Mouse (Mus musculus): ENCODE data around the gene Plekha7.

The Plekha7 gene

DNA sequence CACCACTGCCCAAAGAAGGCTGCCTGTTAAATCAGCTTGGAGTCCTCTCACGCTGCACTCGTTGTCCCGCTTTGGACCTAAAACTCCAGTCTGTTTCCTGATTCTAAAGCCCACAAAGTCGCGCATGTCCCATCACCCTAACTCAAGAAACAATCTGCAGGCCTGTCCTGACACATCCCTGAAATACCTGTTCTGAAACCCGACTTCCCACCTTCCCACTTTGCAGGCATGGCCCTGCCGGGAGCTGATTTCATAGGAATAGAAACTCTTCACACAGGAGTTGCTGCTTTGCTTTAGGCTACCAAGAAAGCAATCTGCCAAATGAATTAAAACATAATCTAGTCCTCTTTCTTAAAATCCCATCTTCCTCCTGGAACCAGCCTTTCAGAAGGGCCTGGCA is 115.2 kb downstream of the Plekha7 start:
- in situ Hi-C loops (cut with MboI, MseI) = loop anchor here in 1 of 2 experiments (10.0 kb wide), 1 partner anchor 1622 kb away; no protein-coding TSS in a partner anchor

DNA sequence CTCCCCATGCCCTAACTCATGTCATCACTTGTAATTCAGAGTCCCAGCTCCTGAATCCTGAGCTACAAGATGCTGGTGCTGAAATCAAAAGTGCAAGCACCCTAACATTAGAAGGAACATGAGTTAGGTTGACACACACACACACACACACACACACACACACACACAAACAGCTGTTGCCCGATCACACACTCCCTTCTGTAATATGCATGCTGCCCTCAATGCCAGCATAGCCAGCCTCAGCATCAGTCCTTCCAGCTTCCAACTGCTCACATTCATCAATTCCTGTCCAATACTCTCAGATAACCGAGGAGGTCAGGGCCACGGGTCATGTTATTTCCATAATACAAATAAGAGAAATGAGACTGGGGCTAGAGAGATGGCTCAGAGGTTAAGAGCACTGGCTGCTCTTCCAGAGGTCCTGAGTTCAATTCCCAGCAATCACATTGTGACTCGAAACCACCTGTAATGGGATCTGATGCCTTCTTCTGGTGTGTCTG is 116.0 kb downstream of the Plekha7 start:
- in situ Hi-C loops (cut with MboI, MseI) = loop anchor here in 1 of 2 experiments (10.0 kb wide), 1 partner anchor 1623 kb away; no protein-coding TSS in a partner anchor

- in situ Hi-C loops (cut with MboI, MseI) = loop anchor here in 1 of 2 experiments (10.0 kb wide), 1 partner anchor 1624 kb away; no protein-coding TSS in a partner anchor
Measured at GRCm38 (mm10) chr7:116191138-116191537, 117.0 kb downstream of the Plekha7 start.

GRCm38 (mm10) chr7:116189708-116190107 is 118.5 kb downstream of the Plekha7 start:
- in situ Hi-C loops (cut with MboI, MseI) = loop anchor here in 1 of 2 experiments (10.0 kb wide), 1 partner anchor 1625 kb away; no protein-coding TSS in a partner anchor

- in situ Hi-C loops (cut with MboI, MseI) = no loop called here
Measured at GRCm38 (mm10) chr7:116188391-116188790, 119.8 kb downstream of the Plekha7 start.

- in situ Hi-C loops (cut with MboI, MseI) = no loop called here
Measured at GRCm38 (mm10) chr7:116187521-116187920, 120.7 kb downstream of the Plekha7 start.

DNA sequence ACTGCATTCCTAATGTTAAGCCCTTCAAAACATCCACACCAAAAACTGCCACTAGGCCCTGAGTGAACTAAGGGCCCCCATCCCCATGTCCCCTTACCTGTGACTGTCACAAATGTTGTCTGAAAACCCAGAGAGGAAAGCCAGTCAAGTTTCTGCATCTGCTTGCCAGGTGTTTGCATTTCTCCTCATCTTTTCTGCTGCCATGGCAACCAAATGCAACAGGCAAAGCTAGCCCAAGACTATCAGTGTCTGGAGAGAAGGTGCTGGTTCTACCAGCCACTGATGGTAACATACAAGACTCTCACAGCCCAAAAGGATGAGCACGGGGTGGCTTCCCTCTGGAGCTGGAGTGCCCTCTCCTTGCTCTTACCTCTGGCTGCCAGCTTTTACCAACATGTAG is 121.3 kb downstream of the Plekha7 start:
- in situ Hi-C loops (cut with MboI, MseI) = no loop called here

DNA sequence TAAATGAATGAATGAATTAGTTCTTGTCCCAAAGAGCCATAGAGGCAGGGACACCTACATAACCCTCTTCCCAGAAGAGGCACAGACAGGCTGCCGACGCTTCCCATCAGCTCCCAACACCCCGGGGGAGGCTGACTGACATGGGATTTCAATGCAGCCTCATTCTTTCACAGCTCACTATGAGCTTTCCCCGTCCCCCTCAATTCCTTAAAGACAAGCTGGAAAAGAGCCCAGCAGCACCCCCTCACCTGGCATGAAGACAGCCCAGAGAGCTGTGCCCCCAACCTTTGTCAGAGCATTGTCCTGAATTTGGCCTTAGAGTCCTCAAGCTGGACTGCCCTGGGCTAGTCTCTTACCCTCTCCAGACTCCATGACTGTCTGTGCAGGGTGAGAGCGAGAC is 122.0 kb downstream of the Plekha7 start:
- in situ Hi-C loops (cut with MboI, MseI) = no loop called here

- in situ Hi-C loops (cut with MboI, MseI) = no loop called here
Measured at GRCm38 (mm10) chr7:116184358-116185057, 123.7 kb downstream of the Plekha7 start.

- in situ Hi-C loops (cut with MboI, MseI) = no loop called here
Measured at GRCm38 (mm10) chr7:116182451-116182850, 125.7 kb downstream of the Plekha7 start.

DNA sequence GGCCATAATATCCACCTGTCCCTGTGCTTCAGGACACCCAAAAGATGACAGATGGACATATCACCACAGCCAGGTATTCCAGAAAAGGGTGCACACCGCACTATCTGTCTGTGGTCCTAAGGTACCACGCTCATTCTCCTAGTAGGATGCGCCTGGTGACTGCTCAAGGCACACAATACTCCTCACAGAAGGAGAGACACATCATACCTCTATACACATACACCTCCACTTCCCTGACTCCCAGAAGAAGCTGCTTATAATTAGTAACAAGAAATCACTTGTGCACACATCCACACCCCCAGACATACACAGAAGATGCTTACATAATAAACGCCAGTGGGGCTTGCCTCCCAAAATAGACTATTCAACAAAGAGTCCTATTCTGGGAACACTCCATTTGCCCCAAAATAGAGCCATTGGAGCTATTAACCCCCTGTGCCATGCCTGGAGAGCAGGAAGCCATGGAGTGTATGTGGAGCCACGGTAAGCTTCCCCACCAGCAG is 126.7 kb downstream of the Plekha7 start:
- in situ Hi-C loops (cut with MboI, MseI) = no loop called here

GRCm38 (mm10) chr7:116178916-116179315 is 129.3 kb downstream of the Plekha7 start:
- in situ Hi-C loops (cut with MboI, MseI) = loop anchor here in 1 of 2 experiments (10.0 kb wide), 1 partner anchor 1566 kb away; no protein-coding TSS in a partner anchor

DNA sequence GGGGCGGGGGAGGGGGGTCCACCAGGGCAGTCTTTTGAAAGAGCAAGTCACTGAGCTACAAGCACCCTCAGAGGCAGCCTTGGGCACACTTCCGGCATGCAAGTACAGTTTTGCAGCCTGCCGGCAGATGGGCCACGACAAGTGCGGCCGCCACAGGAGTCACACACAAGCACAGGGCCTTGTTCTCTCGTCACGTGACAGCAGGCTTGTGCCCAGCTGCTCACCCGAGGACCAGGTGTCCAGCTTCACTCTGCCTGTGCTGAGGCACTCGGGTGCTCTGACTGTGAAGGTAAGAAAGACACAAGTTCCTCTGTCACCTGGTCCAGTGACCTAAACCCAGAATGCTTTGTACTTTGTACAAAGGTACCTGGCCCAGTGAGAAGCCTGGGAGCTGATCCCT is 135.4 kb downstream of the Plekha7 start:
- in situ Hi-C loops (cut with MboI, MseI) = loop anchor here in 1 of 2 experiments (10.0 kb wide), 1 partner anchor 1572 kb away; no protein-coding TSS in a partner anchor

DNA sequence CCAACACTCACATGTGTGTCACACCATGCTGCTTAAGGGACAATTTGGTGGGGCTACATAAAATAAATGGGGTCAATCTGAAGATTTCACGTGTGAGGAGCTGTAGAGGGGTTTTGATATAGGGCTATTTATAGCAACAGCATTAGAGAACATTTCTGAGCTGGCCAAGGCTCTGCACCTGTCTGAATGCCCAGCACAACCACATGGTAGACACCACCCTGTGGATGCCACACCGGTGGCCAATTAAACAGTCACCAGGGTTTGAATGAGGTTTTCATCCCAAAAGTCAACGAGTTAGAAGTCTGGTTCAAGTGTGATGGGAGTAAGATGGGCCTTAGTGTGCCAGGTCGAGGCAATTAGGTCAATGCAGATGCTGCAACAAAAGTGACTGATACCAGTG is 138.8 kb downstream of the Plekha7 start:
- in situ Hi-C loops (cut with MboI, MseI) = no loop called here

- in situ Hi-C loops (cut with MboI, MseI) = no loop called here
Measured at GRCm38 (mm10) chr7:116168224-116168623, 140.0 kb downstream of the Plekha7 start.

GRCm38 (mm10) chr7:116164232-116164631 is 143.9 kb downstream of the Plekha7 start:
- in situ Hi-C loops (cut with MboI, MseI) = no loop called here

- in situ Hi-C loops (cut with MboI, MseI) = no loop called here
Measured at GRCm38 (mm10) chr7:116161544-116161943, 146.6 kb downstream of the Plekha7 start.

GRCm38 (mm10) chr7:116156894-116157143 is 151.4 kb downstream of the Plekha7 start:
- in situ Hi-C loops (cut with MboI, MseI) = no loop called here

- in situ Hi-C loops (cut with MboI, MseI) = no loop called here
Measured at GRCm38 (mm10) chr7:116156072-116156893, 151.9 kb downstream of the Plekha7 start.

- in situ Hi-C loops (cut with MboI, MseI) = no loop called here
Measured at GRCm38 (mm10) chr7:116153781-116154368, 154.3 kb downstream of the Plekha7 start.

DNA sequence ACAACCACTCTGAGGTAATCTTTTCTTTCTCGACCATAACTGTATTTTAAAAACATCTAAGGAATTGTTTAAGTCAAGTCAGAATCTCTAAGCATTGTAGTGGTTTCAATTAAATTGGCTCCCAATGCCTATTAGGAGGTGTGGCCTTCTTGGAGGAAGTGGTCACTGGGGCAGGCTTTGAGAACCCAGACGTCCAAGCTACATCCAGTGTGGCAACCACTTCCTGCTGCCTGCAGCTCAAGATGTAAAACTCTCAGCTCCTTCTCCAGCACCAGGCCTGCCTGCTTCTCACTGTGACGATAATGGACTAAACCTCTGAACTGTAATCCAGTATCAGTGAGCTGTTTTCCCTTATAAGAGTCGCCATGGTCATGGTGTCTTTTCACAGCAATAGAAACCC is 158.6 kb downstream of the Plekha7 start:
- in situ Hi-C loops (cut with MboI, MseI) = no loop called here

- in situ Hi-C loops (cut with MboI, MseI) = no loop called here
Measured at GRCm38 (mm10) chr7:116147114-116147513, 161.1 kb downstream of the Plekha7 start.
